Mouse (Mus musculus): Measurements from ENCODE around the gene Thsd4.

Gene Thsd4

GRCm38 (mm10) chr9:60521806-60522264 lies at the start of gene Thsd4:
Gene Thsd4, minus strand, starts transcription at chr9:60522046.
- no peak for DNase-seq (ENCODE audit: low read depth in 2 of 2, low spot score in 2 of 2)

GRCm38 (mm10) chr9:60571041-60571440 lies 49.2 kb upstream of the Thsd4 start:
- DNase-seq (ENCODE audit: low read depth in 2 of 2, low spot score in 2 of 2) = no peak

GRCm38 (mm10) chr9:60569366-60569765 lies 47.5 kb upstream of the Thsd4 start:
- no peak for DNase-seq (ENCODE audit: low read depth in 2 of 2, low spot score in 2 of 2)

- no peak for DNase-seq (ENCODE audit: low read depth in 2 of 2, low spot score in 2 of 2)
Observed at GRCm38 (mm10) chr9:60563809-60564208, 42.0 kb upstream of the Thsd4 start.

- DNase-seq (ENCODE audit: low read depth in 2 of 2, low spot score in 2 of 2) = no peak
Observed at GRCm38 (mm10) chr9:60562443-60563371, 40.9 kb upstream of the Thsd4 start.

GRCm38 (mm10) chr9:60561641-60562289 lies 39.9 kb upstream of the Thsd4 start:
- DNase-seq (ENCODE audit: low read depth in 2 of 2, low spot score in 2 of 2) = no peak

GRCm38 (mm10) chr9:60558507-60558906 lies 36.7 kb upstream of the Thsd4 start:
- DNase-seq (ENCODE audit: low read depth in 2 of 2, low spot score in 2 of 2) = no peak

GRCm38 (mm10) chr9:60551238-60551637 lies 29.4 kb upstream of the Thsd4 start:
- no peak for DNase-seq (ENCODE audit: low read depth in 2 of 2, low spot score in 2 of 2)

- no peak for DNase-seq (ENCODE audit: low read depth in 2 of 2, low spot score in 2 of 2)
Observed at GRCm38 (mm10) chr9:60548182-60548581, 26.3 kb upstream of the Thsd4 start.

- DNase-seq (ENCODE audit: low read depth in 2 of 2, low spot score in 2 of 2) = no peak
Observed at GRCm38 (mm10) chr9:60546169-60546568, 24.3 kb upstream of the Thsd4 start.

GRCm38 (mm10) chr9:60545361-60546096 lies 23.7 kb upstream of the Thsd4 start:
- DNase-seq (ENCODE audit: low read depth in 2 of 2, low spot score in 2 of 2) = no peak

GRCm38 (mm10) chr9:60543422-60544015 lies 21.7 kb upstream of the Thsd4 start:
- no peak for DNase-seq (ENCODE audit: low read depth in 2 of 2, low spot score in 2 of 2)

- no peak for DNase-seq (ENCODE audit: low read depth in 2 of 2, low spot score in 2 of 2)
Observed at GRCm38 (mm10) chr9:60530310-60530709, 8.5 kb upstream of the Thsd4 start.

- DNase-seq (ENCODE audit: low read depth in 2 of 2, low spot score in 2 of 2) = no peak
Observed at GRCm38 (mm10) chr9:60529348-60530243, 7.8 kb upstream of the Thsd4 start.

- no peak for DNase-seq (ENCODE audit: low read depth in 2 of 2, low spot score in 2 of 2)
Observed at GRCm38 (mm10) chr9:60528269-60528668, 6.4 kb upstream of the Thsd4 start.

GRCm38 (mm10) chr9:60527836-60528235 lies 6.0 kb upstream of the Thsd4 start:
- DNase-seq (ENCODE audit: low read depth in 2 of 2, low spot score in 2 of 2) = no peak

GRCm38 (mm10) chr9:60527051-60527450 lies 5.2 kb upstream of the Thsd4 start:
- DNase-seq (ENCODE audit: low read depth in 2 of 2, low spot score in 2 of 2) = no peak

- DNase-seq (ENCODE audit: low read depth in 2 of 2, low spot score in 2 of 2) = no peak
Observed at GRCm38 (mm10) chr9:60526195-60526594, 4.3 kb upstream of the Thsd4 start.

- DNase-seq (ENCODE audit: low read depth in 2 of 2, low spot score in 2 of 2) = no peak
Observed at GRCm38 (mm10) chr9:60521143-60521542, 703 bp downstream of the Thsd4 start.

GRCm38 (mm10) chr9:60519601-60520000 lies 2.2 kb downstream of the Thsd4 start:
- DNase-seq (ENCODE audit: low read depth in 2 of 2, low spot score in 2 of 2) = no peak

Data from CD8-positive naive resting alpha-beta T cell, adult 2 months (primary cell).